Mouse (Mus musculus): ENCODE measurements around the gene Sdhaf2. TPM values are rescaled to one million over a fixed set of nuclear protein-coding genes. Genes with fewer than 3 reads are reported as not detected.
A peak's percentile ranks its signal among the peaks of the same experiment; 100 is the strongest.
"Not testable (repeated sequence)": the region's sequence is repeated elsewhere in the genome, so short reads cannot be mapped to it uniquely, and the experiment has no call there.

Sdhaf2 gene
- 51.7 and 62.6 TPM in 2 replicates for polyA plus RNA-seq (2014; fragmentation: Nextera tagmentation; extraction: Ambion mirVana)

GRCm38 (mm10) chr19:10525910-10526309 lies at the start of gene Sdhaf2:
Gene Sdhaf2 (minus strand): TSS chr19:10526142.
- Histone ChIP-seq H3K4me2 (peak within 1 kb of the TSS; percentile 78), H3K9ac (ENCODE audit: low read depth, low read length) (peak within 1 kb of the TSS; percentile 98), H3K27ac (ENCODE audit: low read depth, low read length) (peak within 1 kb of the TSS; percentile 99), H3K4me1 (ENCODE audit: control insufficient read depth, insufficient read depth, low read length) (peaks cover 18% of the 10 kb centered on the region), H3K9me3 (replicated peaks; ENCODE audit: control insufficient read depth, low read length) (no peaks in the 10 kb centered on the region), H3K4me3 (ENCODE audit: low read depth, low read length) (peak within 1 kb of the TSS; percentile 87), H3K36me3 (ENCODE audit: control insufficient read depth, insufficient read depth, low read length) (no peaks in the 10 kb centered on the region), H3K27me3 (ENCODE audit: control insufficient read depth, insufficient read depth, low read length) (no peaks in the 10 kb centered on the region)
- under 1% methylated on average over 11 of the region's 11 CpGs for WGBS (ENCODE audit: insufficient replicate concordance)
- ATAC-seq (replicated peaks; ENCODE audit: insufficient number of reproducible peaks, low FRiP score, low TSS enrichment): no peak

GRCm38 (mm10) chr19:10569627-10570026 lies 43.7 kb upstream of the Sdhaf2 start:
- ATAC-seq (replicated peaks; ENCODE audit: insufficient number of reproducible peaks, low FRiP score, low TSS enrichment): no peak
- WGBS (ENCODE audit: insufficient replicate concordance): 86% methylated on average over 6 of the region's 6 CpGs
- H3K4me3 ChIP-seq (ENCODE audit: low read depth, low read length): no peak overlapping the region
- no peaks in the 10 kb centered on the region for H3K27me3 ChIP-seq (ENCODE audit: control insufficient read depth, insufficient read depth, low read length)
- H3K27ac ChIP-seq (ENCODE audit: low read depth, low read length): no peak overlapping the region
- H3K36me3 ChIP-seq (ENCODE audit: control insufficient read depth, insufficient read depth, low read length): peaks cover 23% of the 10 kb centered on the region
- no peak overlapping the region for H3K4me2 ChIP-seq
- peaks cover 3% of the 10 kb centered on the region; the same call in 1 of the 2 replicates for H3K9me3 ChIP-seq (replicated peaks; ENCODE audit: control insufficient read depth, low read length)
- H3K9ac ChIP-seq (ENCODE audit: low read depth, low read length): no peak overlapping the region
- H3K4me1 ChIP-seq (ENCODE audit: control insufficient read depth, insufficient read depth, low read length): no peaks in the 10 kb centered on the region

GRCm38 (mm10) chr19:10565217-10565616 lies 39.3 kb upstream of the Sdhaf2 start:
- ATAC-seq (replicated peaks; ENCODE audit: insufficient number of reproducible peaks, low FRiP score, low TSS enrichment): no peak
- peaks cover 3% of the 10 kb centered on the region; the same call in 1 of the 2 replicates for H3K9me3 ChIP-seq (replicated peaks; ENCODE audit: control insufficient read depth, low read length)
- no peak overlapping the region for H3K4me2 ChIP-seq
- H3K4me1 ChIP-seq (ENCODE audit: control insufficient read depth, insufficient read depth, low read length): peaks cover 4% of the 10 kb centered on the region; the same call in 1 of the 2 replicates
- no peak overlapping the region for H3K27ac ChIP-seq (ENCODE audit: low read depth, low read length)
- H3K36me3 ChIP-seq (ENCODE audit: control insufficient read depth, insufficient read depth, low read length): peaks cover 6% of the 10 kb centered on the region; the same call in 1 of the 2 replicates
- no peaks in the 10 kb centered on the region for H3K27me3 ChIP-seq (ENCODE audit: control insufficient read depth, insufficient read depth, low read length)
- 66% methylated on average over 4 of the region's 4 CpGs for WGBS (ENCODE audit: insufficient replicate concordance)
- H3K9ac ChIP-seq (ENCODE audit: low read depth, low read length): no peak overlapping the region
- no peak overlapping the region for H3K4me3 ChIP-seq (ENCODE audit: low read depth, low read length)

GRCm38 (mm10) chr19:10564278-10564677 lies 38.3 kb upstream of the Sdhaf2 start:
- peaks cover 4% of the 10 kb centered on the region; the same call in 1 of the 2 replicates for H3K4me1 ChIP-seq (ENCODE audit: control insufficient read depth, insufficient read depth, low read length)
- WGBS (ENCODE audit: insufficient replicate concordance): 75% methylated on average over 6 of the region's 6 CpGs
- no peak overlapping the region for H3K27ac ChIP-seq (ENCODE audit: low read depth, low read length)
- H3K27me3 ChIP-seq (ENCODE audit: control insufficient read depth, insufficient read depth, low read length): no peaks in the 10 kb centered on the region
- H3K4me3 ChIP-seq (ENCODE audit: low read depth, low read length): no peak overlapping the region
- H3K9ac ChIP-seq (ENCODE audit: low read depth, low read length): no peak overlapping the region
- no peak for ATAC-seq (replicated peaks; ENCODE audit: insufficient number of reproducible peaks, low FRiP score, low TSS enrichment)
- peaks cover 3% of the 10 kb centered on the region; the same call in 1 of the 2 replicates for H3K9me3 ChIP-seq (replicated peaks; ENCODE audit: control insufficient read depth, low read length)
- H3K36me3 ChIP-seq (ENCODE audit: control insufficient read depth, insufficient read depth, low read length): no peaks in the 10 kb centered on the region
- H3K4me2 ChIP-seq: no peak overlapping the region

GRCm38 (mm10) chr19:10562351-10562750 lies 36.4 kb upstream of the Sdhaf2 start:
- peak overlapping the region; percentile 95 for H3K27ac ChIP-seq (ENCODE audit: low read depth, low read length)

GRCm38 (mm10) chr19:10561558-10562314 lies 35.8 kb upstream of the Sdhaf2 start:
- H3K27ac ChIP-seq (ENCODE audit: low read depth, low read length): peak overlapping the region; percentile 95
- ATAC-seq (replicated peaks; ENCODE audit: insufficient number of reproducible peaks, low FRiP score, low TSS enrichment): peak; percentile 63; the same call in 1 of the 2 replicates
- no peaks in the 10 kb centered on the region for H3K27me3 ChIP-seq (ENCODE audit: control insufficient read depth, insufficient read depth, low read length)
- 35% methylated on average over 6 of the region's 6 CpGs for WGBS (ENCODE audit: insufficient replicate concordance)
- peaks cover 4% of the 10 kb centered on the region; the same call in 1 of the 2 replicates for H3K4me1 ChIP-seq (ENCODE audit: control insufficient read depth, insufficient read depth, low read length)
- H3K9me3 ChIP-seq (replicated peaks; ENCODE audit: control insufficient read depth, low read length): no peaks in the 10 kb centered on the region
- H3K4me2 ChIP-seq: no peak overlapping the region; the same call in 1 of the 2 replicates
- no peak overlapping the region for H3K4me3 ChIP-seq (ENCODE audit: low read depth, low read length)
- H3K36me3 ChIP-seq (ENCODE audit: control insufficient read depth, insufficient read depth, low read length): no peaks in the 10 kb centered on the region
- H3K9ac ChIP-seq (ENCODE audit: low read depth, low read length): peak overlapping the region; percentile 55; the same call in 1 of the 2 replicates

More at GRCm38 (mm10) chr19:10562351-10562750, 36.4 kb upstream of the Sdhaf2 start:
- no peak overlapping the region for H3K4me3 ChIP-seq (ENCODE audit: low read depth, low read length)
- H3K9ac ChIP-seq (ENCODE audit: low read depth, low read length): no peak overlapping the region
- WGBS (ENCODE audit: insufficient replicate concordance): 66% methylated on average over 5 of the region's 5 CpGs
- H3K27me3 ChIP-seq (ENCODE audit: control insufficient read depth, insufficient read depth, low read length): no peaks in the 10 kb centered on the region
- H3K4me1 ChIP-seq (ENCODE audit: control insufficient read depth, insufficient read depth, low read length): peaks cover 4% of the 10 kb centered on the region; the same call in 1 of the 2 replicates
- no peaks in the 10 kb centered on the region for H3K36me3 ChIP-seq (ENCODE audit: control insufficient read depth, insufficient read depth, low read length)
- H3K4me2 ChIP-seq: no peak overlapping the region
- H3K9me3 ChIP-seq (replicated peaks; ENCODE audit: control insufficient read depth, low read length): no peaks in the 10 kb centered on the region
- ATAC-seq (replicated peaks; ENCODE audit: insufficient number of reproducible peaks, low FRiP score, low TSS enrichment): no peak

GRCm38 (mm10) chr19:10560108-10560507 lies 34.2 kb upstream of the Sdhaf2 start:
- H3K36me3 ChIP-seq (ENCODE audit: control insufficient read depth, insufficient read depth, low read length): no peaks in the 10 kb centered on the region
- H3K27me3 ChIP-seq (ENCODE audit: control insufficient read depth, insufficient read depth, low read length): no peaks in the 10 kb centered on the region
- no peak overlapping the region for H3K27ac ChIP-seq (ENCODE audit: low read depth, low read length)
- H3K4me3 ChIP-seq (ENCODE audit: low read depth, low read length): no peak overlapping the region
- H3K4me2 ChIP-seq: no peak overlapping the region
- ATAC-seq (replicated peaks; ENCODE audit: insufficient number of reproducible peaks, low FRiP score, low TSS enrichment): no peak
- WGBS (ENCODE audit: insufficient replicate concordance): 38% methylated on average over 5 of the region's 5 CpGs
- no peak overlapping the region for H3K9ac ChIP-seq (ENCODE audit: low read depth, low read length)
- peaks cover 12% of the 10 kb centered on the region for H3K4me1 ChIP-seq (ENCODE audit: control insufficient read depth, insufficient read depth, low read length)
- no peaks in the 10 kb centered on the region for H3K9me3 ChIP-seq (replicated peaks; ENCODE audit: control insufficient read depth, low read length)

- H3K4me2 ChIP-seq; ATAC-seq (replicated peaks; ENCODE audit: insufficient number of reproducible peaks, low FRiP score, low TSS enrichment); H3K9ac ChIP-seq (ENCODE audit: low read depth, low read length); H3K36me3 ChIP-seq (ENCODE audit: control insufficient read depth, insufficient read depth, low read length); H3K27ac ChIP-seq (ENCODE audit: low read depth, low read length); H3K27me3 ChIP-seq (ENCODE audit: control insufficient read depth, insufficient read depth, low read length); H3K4me3 ChIP-seq (ENCODE audit: low read depth, low read length); H3K9me3 ChIP-seq (replicated peaks; ENCODE audit: control insufficient read depth, low read length): not testable (repeated sequence)
- H3K4me1 ChIP-seq (ENCODE audit: control insufficient read depth, insufficient read depth, low read length): peaks cover 16% of the 10 kb centered on the region
- 70% methylated on average over 4 of the region's 4 CpGs for WGBS (ENCODE audit: insufficient replicate concordance)
Measured at GRCm38 (mm10) chr19:10557837-10558375, 32.0 kb upstream of the Sdhaf2 start.

Measured in heart, embryonic 11.5 days (tissue).